Mouse (Mus musculus) ES-Bruce4 (cell line): ENCODE data around the gene Fam167b.

Source experiments
- CTCF ChIP-seq: IDR thresholded peaks from one replicate; pipeline ENCODE4 v1.8.1; 2011; ENCODE audit warnings: low read depth, low read length
- POLR2A ChIP-seq: IDR thresholded peaks from one replicate; pipeline ENCODE4 v1.8.1; 2011; ENCODE audit warnings: low read length; ENCODE audit not compliant: insufficient read depth

- TF ChIP-seq POLR2A, result no peak
- no peak for TF ChIP-seq CTCF
These were observed 3.0 kb downstream of the Fam167b start for GRCm38 (mm10) chr4:129575171-129575844.
